Mouse (Mus musculus) ovary, adult 2 months (tissue): ENCODE data around the gene Uaca. TPM values are rescaled to one million over a fixed set of nuclear protein-coding genes. Genes with fewer than 3 reads are reported as not detected.

Source experiments
- polyA plus RNA-seq: library from polyadenylated mRNA; depleted of rRNA; stranded (reverse); fragments of >200 nt; gene quantifications from 2 replicates; pipeline ENCODE4 v1.2.3, GENCODE M21; 2012; rRNA removed

The Uaca gene
- polyA plus RNA-seq = 6.6 and 7.0 TPM in 2 replicates

GRCm38 (mm10) chr9:60794210-60794840 is at the start of gene Uaca:
Uaca (plus strand) TSS chr9:60794542.

Other genes starting within 250 kb of the Uaca start
- 4.5 and 4.8 TPM in 2 replicates for gene Lrrc49, start 106.4 kb upstream of the Uaca start, polyA plus RNA-seq
- 2.6 and 3.6 TPM in 2 replicates for gene Larp6, start 81.6 kb upstream of the Uaca start, polyA plus RNA-seq